Mouse (Mus musculus) forelimb bud, embryonic 11.5 days (tissue): ENCODE results near the gene Ank.

ENCODE experiments used
- DNase-seq: peaks from one replicate; pipeline ENCODE4 v3.0.0-alpha.2; 2012; ENCODE audit warnings: low read depth, low spot score

Gene Ank

DNA sequence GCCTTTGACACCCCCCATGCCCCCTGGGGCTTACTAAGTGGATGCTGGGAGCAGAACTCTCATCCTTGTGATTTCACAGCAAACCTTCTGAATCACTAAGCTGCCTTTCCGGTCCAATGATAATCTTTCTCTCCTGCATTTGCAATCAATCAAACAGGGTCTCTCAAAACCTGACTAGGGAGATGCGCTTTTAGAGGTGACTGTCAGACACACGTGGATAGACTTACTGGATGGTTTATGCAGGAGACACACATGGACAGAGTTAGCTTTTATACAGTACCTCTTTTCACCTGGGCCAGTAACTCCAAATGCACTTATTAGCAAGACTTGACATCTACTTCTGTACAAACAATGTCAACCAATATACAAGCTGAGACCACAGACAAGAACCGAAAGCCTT is 131.0 kb downstream of the Ank start:
- DNase-seq, result no peak

GRCm38 (mm10) chr15:27598786-27599385 is 132.4 kb downstream of the Ank start:
- no peak for DNase-seq

DNA sequence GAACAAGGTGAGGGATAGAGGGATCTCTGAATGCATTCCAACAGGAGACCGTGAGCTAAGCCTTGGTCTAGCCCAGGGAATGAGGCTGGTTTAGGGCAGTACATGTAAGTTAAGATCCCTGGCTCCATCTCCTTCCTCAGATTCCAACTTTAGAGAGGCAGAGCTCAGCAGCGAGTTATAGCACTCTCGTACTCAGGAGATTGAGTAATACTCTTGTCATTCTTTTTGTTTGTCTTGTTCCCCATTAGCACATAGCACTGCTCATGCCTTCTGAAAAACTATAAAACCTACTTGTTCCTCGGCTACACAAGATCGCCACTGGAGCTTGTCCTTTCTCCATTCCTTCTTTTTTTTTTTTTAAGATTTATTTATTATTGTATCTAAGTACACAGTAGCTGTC is 134.0 kb downstream of the Ank start:
- no peak for DNase-seq

- no peak for DNase-seq
These were observed 138.1 kb downstream of the Ank start for GRCm38 (mm10) chr15:27604558-27604957.

DNA sequence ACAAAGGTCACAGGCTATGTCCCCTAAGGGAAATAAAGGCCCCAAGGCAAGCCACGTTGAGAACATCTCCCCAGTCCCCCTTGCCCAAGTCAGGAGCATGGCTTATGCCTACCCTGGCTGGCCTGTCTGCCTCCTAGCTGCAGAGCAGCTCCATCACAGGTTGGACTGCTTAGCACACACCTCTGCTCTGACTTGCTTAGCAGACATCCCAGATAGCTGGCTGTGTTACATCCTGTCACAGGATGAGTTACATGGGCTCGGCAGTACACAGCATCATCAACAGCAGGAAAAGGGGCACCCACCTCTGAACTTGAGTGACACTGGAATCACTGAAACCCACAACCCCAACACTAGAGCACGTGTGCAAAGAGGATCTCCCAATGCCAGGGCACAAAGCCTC is 138.8 kb downstream of the Ank start:
- no peak for DNase-seq

GRCm38 (mm10) chr15:27609554-27609953 is 143.1 kb downstream of the Ank start:
- DNase-seq, result no peak

GRCm38 (mm10) chr15:27612533-27613221 is 146.2 kb downstream of the Ank start:
- peak; percentile 76 for DNase-seq

DNA sequence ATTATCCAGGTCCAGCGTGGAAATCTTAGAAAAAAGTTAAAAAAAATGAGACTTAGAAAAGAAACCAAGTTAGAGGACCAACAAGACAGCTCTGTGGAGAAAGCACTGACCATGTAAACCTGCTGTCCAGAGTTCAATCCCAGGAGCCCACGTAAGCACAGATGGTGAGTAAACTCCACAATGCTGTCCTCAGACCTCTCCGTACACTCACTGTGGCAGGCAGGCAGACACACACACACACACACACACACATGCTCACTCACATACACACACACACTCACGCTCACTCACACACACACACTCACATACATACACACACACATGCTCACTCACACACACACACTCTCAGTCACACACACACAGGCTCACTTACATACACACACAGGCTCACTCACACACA is 146.8 kb downstream of the Ank start:
- DNase-seq, result no peak

GRCm38 (mm10) chr15:27616159-27616558 is 149.7 kb downstream of the Ank start:
- no peak for DNase-seq

GRCm38 (mm10) chr15:27617227-27617626 is 150.8 kb downstream of the Ank start:
- no peak for DNase-seq

- DNase-seq, result no peak
These were observed 152.5 kb downstream of the Ank start for GRCm38 (mm10) chr15:27618778-27619533.

- DNase-seq, result no peak
These were observed 153.2 kb downstream of the Ank start for GRCm38 (mm10) chr15:27619683-27620082.

- no peak for DNase-seq
These were observed 154.2 kb downstream of the Ank start for GRCm38 (mm10) chr15:27620475-27621185.

DNA sequence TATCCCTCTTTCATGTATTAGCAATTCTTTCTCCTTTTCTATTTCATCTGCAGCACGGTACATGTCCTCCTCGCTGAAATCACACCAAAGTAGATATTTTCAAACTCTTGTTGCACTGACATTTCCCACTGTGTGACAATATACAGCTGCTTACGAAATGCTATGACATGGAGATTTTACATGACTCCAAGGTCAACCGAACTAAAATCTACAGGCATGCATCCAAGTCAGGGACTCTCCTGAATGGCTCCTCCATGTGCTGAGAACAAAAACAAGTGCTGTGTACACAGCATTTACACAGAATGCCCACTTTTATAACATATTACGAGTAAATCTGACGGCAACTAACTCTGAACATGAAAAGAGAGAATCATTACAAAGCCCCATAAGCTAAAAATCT is 156.8 kb downstream of the Ank start:
- no peak for DNase-seq

DNA sequence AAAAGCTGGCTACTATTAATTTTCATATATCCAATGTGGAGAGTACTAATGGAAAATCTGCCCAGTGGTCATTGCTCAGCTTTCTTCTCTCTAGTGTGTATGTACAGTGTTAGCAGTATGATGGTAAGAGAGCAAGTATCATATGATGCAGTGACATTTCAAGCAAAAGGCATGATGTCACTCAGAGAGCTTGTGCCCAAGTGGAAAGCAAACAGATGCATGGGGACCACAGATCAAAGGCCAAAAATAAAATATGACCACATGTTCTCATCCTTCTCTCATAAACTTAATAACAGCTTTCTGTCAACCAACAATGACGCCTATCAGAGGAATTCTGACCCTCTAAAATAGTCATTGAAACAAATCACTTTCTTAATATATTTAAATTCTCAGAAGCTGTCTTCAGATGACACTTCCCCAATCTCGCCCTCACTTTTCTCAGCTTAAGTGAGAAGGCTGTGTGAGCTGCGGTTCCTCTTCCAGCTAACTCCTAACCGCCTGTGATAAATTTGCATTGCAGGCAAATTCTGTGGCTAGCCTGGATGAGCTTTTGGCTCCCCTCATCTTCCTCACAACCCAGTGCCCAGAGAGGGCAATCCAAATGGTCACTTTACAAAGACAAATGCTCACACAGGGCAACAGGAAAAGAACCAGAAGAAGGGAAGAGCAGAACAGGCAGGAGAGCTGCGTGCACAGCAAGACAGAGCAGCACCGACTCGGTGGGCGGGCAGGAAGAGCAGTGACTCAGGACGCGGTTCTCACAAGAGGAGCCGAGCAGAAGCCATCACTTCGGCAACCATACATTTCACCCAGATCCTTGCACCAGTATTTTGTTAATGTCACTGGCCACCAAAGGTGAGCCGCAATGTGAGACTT is 158.8 kb downstream of the Ank start:
- no peak for DNase-seq

- no peak for DNase-seq
These were observed 159.4 kb downstream of the Ank start for GRCm38 (mm10) chr15:27625890-27626255.

- no peak for DNase-seq
These were observed 159.8 kb downstream of the Ank start for GRCm38 (mm10) chr15:27626314-27626713.

DNA sequence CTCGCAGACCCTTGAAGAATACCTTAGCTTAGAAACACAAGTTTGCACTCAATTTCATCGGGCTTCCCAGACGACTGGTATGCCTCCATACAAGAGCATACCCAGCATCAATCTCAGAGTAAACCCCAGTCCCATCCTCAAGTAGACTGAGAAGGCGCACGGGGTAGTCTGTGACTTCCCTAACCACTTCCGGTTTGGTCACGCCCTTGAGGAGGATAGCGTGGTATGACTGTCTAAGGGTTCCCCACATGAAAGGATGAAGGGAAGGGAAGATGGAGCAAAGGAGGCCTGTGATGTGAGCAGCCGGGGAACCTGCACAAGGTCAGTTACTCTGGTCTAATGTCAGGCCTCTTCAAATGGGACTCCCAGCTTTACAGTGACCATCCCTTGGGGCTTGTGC is 161.3 kb downstream of the Ank start:
- no peak for DNase-seq

DNA sequence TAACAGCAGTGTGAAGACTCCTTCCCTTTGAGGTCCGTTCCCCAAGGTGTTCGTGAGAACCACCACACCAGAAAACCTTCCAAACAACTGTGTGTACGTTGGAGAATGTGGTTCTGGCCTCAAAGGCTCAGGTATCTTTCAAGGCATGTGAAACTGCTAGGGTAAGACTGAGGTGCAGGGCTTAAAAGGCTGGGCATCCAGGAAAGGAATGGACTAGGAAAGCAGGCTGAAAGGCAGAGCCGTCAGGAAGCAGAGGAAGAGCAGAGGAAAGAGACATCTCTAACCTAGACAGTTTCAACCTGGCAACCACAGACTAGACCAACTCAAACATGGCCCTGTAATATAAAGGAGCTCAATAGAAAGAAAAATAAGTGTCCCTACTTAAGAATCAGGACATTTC is 162.6 kb downstream of the Ank start:
- DNase-seq, result no peak

- DNase-seq, result no peak
These were observed 163.5 kb downstream of the Ank start for GRCm38 (mm10) chr15:27629800-27630600.
